Mouse (Mus musculus) midbrain, postnatal 0 days (tissue): ENCODE data around the gene Kcnma1. TPM values are rescaled to one million over a fixed set of nuclear protein-coding genes. Genes with fewer than 3 reads are reported as not detected.

Source experiments
- ATAC-seq: fragments of 200-750 bp; cut with Nextera tagmentation; 2 replicates; pipeline ENCODE4 v1.8.0; 2017; ENCODE audit warnings: moderate number of reproducible peaks, mild to moderate bottlenecking, moderate TSS enrichment, moderate library complexity; ENCODE audit not compliant: low FRiP score
- DNase-seq: peaks from one replicate; pipeline ENCODE4 v3.0.0-alpha.2; 2015; ENCODE audit warnings: low spot score
- H3K27ac ChIP-seq: fragments of 300-500 bp; sonication (generic); 2 replicates; pipeline ENCODE4 v1.5.1; 2014; ENCODE audit warnings: low read depth, mild to moderate bottlenecking, low read length, mixed read lengths
- H3K27me3 ChIP-seq: fragments of 300-500 bp; sonication (generic); 2 replicates; pipeline ENCODE4 v1.6.1; 2014; ENCODE audit warnings: low read length, control low read depth, mixed read lengths; ENCODE audit not compliant: insufficient read depth
- H3K36me3 ChIP-seq: fragments of 300-500 bp; sonication (generic); 2 replicates; pipeline ENCODE4 v1.6.1; 2014; ENCODE audit warnings: low read length, control low read depth, mixed read lengths; ENCODE audit not compliant: insufficient read depth
- H3K4me1 ChIP-seq: fragments of 300-500 bp; sonication (generic); 2 replicates; pipeline ENCODE4 v1.6.1; 2014; ENCODE audit warnings: mild to moderate bottlenecking, control low read depth, antibody characterized with exemption, low read length, mixed read lengths; ENCODE audit not compliant: insufficient read depth
- H3K4me2 ChIP-seq: fragments of 300-500 bp; sonication (generic); 2 replicates; pipeline ENCODE4 v1.6.1; 2014; ENCODE audit warnings: low read depth, mild to moderate bottlenecking, low read length, mixed read lengths; ENCODE audit not compliant: poor library complexity, severe bottlenecking
- H3K4me3 ChIP-seq: fragments of 300-500 bp; sonication (generic); 2 replicates; pipeline ENCODE4 v1.5.1; 2014; ENCODE audit warnings: low read depth, mild to moderate bottlenecking, low read length, moderate library complexity
- H3K9ac ChIP-seq: fragments of 300-500 bp; sonication (generic); replicated peaks from 2 replicates; pipeline ENCODE4 v1.6.1; 2014; ENCODE audit warnings: mild to moderate bottlenecking, low read length, moderate library complexity, mixed read lengths; ENCODE audit not compliant: poor library complexity, severe bottlenecking
- H3K9me3 ChIP-seq: fragments of 300-500 bp; sonication (generic); 2 replicates; pipeline ENCODE4 v1.6.1; 2016; ENCODE audit warnings: low read length, control low read depth
- CTCF ChIP-seq: IDR thresholded peaks from 2 replicates; pipeline ENCODE4 v1.5.1; 2016; ENCODE audit warnings: antibody characterized with exemption, mild to moderate bottlenecking
- WGBS: fragments of 180-500 bp; shearing (Covaris S2); extraction: QIAGEN DNeasy Blood & Tissue Kit; methylation state at CpG from one replicate; pipeline ENCODE4 v1.1.7; 2014; 5-methylcytosine and 5-hydroxymethylcytosine counted together
- polyA plus RNA-seq: library from polyadenylated mRNA; unstranded; fragments of >200 nt; fragmentation: Nextera tagmentation; extraction: Ambion mirVana; gene quantifications from 2 replicates; pipeline ENCODE4 v1.2.1, GENCODE M21; 2015
- total RNA-seq: library from RNA; depleted of rRNA; stranded (reverse); fragments of >200 nt; gene quantifications from 2 replicates; pipeline ENCODE4 v1.2.3, GENCODE M21; 2014

Kcnma1 gene
- total and polyA plus RNA-seq, 2 experiments from 2014 or later: 20.6 to 45.7 TPM

- ATAC-seq: no peak
- 70% methylated on average over 1 of the region's 1 CpGs for WGBS
- Histone ChIP-seq H3K36me3 (no peaks in the 10 kb centered on the region), H3K27me3 (no peaks in the 10 kb centered on the region), H3K4me3 (no peak overlapping the region), H3K27ac (no peak overlapping the region), H3K4me2 (no peak overlapping the region), H3K4me1 (no peaks in the 10 kb centered on the region), H3K9me3 (no peaks in the 10 kb centered on the region), H3K9ac (no peak overlapping the region)
- DNase-seq: no peak
- no peak for TF ChIP-seq CTCF
Measured at GRCm38 (mm10) chr14:23529229-23529628, 485.1 kb downstream of the Kcnma1 start.

- TF ChIP-seq CTCF: no peak
- Histone ChIP-seq H3K9ac (no peak overlapping the region), H3K4me3 (no peak overlapping the region), H3K9me3 (no peaks in the 10 kb centered on the region), H3K27me3 (no peaks in the 10 kb centered on the region), H3K36me3 (no peaks in the 10 kb centered on the region), H3K4me2 (no peak overlapping the region), H3K4me1 (no peaks in the 10 kb centered on the region), H3K27ac (no peak overlapping the region)
- WGBS: 85% methylated on average over 1 of the region's 1 CpGs
- ATAC-seq: no peak
- DNase-seq: no peak
Measured at GRCm38 (mm10) chr14:23525910-23526309, 488.4 kb downstream of the Kcnma1 start.

GRCm38 (mm10) chr14:23523825-23524491 lies 490.3 kb downstream of the Kcnma1 start:
- Histone ChIP-seq H3K4me1 (no peaks in the 10 kb centered on the region), H3K27me3 (no peaks in the 10 kb centered on the region), H3K4me2 (no peak overlapping the region), H3K27ac (no peak overlapping the region), H3K9ac (no peak overlapping the region), H3K36me3 (no peaks in the 10 kb centered on the region), H3K9me3 (no peaks in the 10 kb centered on the region), H3K4me3 (no peak overlapping the region)
- no peak for TF ChIP-seq CTCF
- DNase-seq (no peak), ATAC-seq (no peak)
- WGBS: 81% methylated on average over 6 of the region's 6 CpGs

GRCm38 (mm10) chr14:23522606-23523159 lies 491.6 kb downstream of the Kcnma1 start:
- H3K9ac ChIP-seq: no peak overlapping the region
- no peaks in the 10 kb centered on the region for H3K36me3 ChIP-seq
- TF ChIP-seq CTCF: no peak
- H3K4me3 ChIP-seq: no peak overlapping the region
- ATAC-seq (no peak), DNase-seq (no peak)
- H3K9me3 ChIP-seq: no peaks in the 10 kb centered on the region
- no peak overlapping the region for H3K4me2 ChIP-seq
- no peaks in the 10 kb centered on the region for H3K27me3 ChIP-seq
- H3K4me1 ChIP-seq: no peaks in the 10 kb centered on the region
- no peak overlapping the region for H3K27ac ChIP-seq
- WGBS: 78% methylated on average over 4 of the region's 4 CpGs

- H3K4me1 ChIP-seq: no peaks in the 10 kb centered on the region
- TF ChIP-seq CTCF: no peak
- 83% methylated on average over 10 of the region's 10 CpGs for WGBS
- H3K9ac ChIP-seq: no peak overlapping the region
- ATAC-seq (no peak), DNase-seq (no peak)
- no peaks in the 10 kb centered on the region for H3K27me3 ChIP-seq
- no peaks in the 10 kb centered on the region for H3K9me3 ChIP-seq
- H3K4me2 ChIP-seq: no peak overlapping the region
- no peak overlapping the region for H3K4me3 ChIP-seq
- H3K27ac ChIP-seq: no peak overlapping the region
- no peaks in the 10 kb centered on the region for H3K36me3 ChIP-seq
Measured at GRCm38 (mm10) chr14:23521080-23521684, 493.1 kb downstream of the Kcnma1 start.

GRCm38 (mm10) chr14:23517374-23517773 lies 496.9 kb downstream of the Kcnma1 start:
- Histone ChIP-seq H3K9me3 (no peaks in the 10 kb centered on the region), H3K27ac (no peak overlapping the region), H3K9ac (no peak overlapping the region), H3K36me3 (no peaks in the 10 kb centered on the region), H3K4me2 (no peak overlapping the region), H3K4me3 (no peak overlapping the region), H3K4me1 (no peaks in the 10 kb centered on the region), H3K27me3 (no peaks in the 10 kb centered on the region)
- DNase-seq (no peak), ATAC-seq (no peak)
- WGBS: 97% methylated on average over 2 of the region's 2 CpGs
- no peak for TF ChIP-seq CTCF
